Mouse (Mus musculus) spleen, adult 2 months (tissue): Measurements from ENCODE around the gene Lrguk. TPM values are rescaled to one million over a fixed set of nuclear protein-coding genes. Genes with fewer than 3 reads are reported as not detected.
A peak's percentile ranks its signal among the peaks of the same experiment; 100 is the strongest.

Experiments
- DNase-seq, 2 experiments: peaks; one replicate each; pipeline versions ENCODE4 v3.0.0 to v3.0.0-alpha.2; 2012 to 2021; ENCODE audit warnings: low spot score in 2 of 2, low read depth in 1 of 2
- H3K27ac ChIP-seq: fragments of 200-500 bp; 2 replicates; pipeline ENCODE4 v1.5.1; 2012; ENCODE audit warnings: low read length, inconsistent platforms; ENCODE audit not compliant: insufficient read depth
- H3K27me3 ChIP-seq: fragments of 200-500 bp; 2 replicates; pipeline ENCODE4 v1.6.1; 2012; ENCODE audit warnings: mild to moderate bottlenecking, moderate library complexity, low read length, inconsistent platforms; ENCODE audit not compliant: control insufficient read depth, insufficient read depth
- H3K36me3 ChIP-seq: fragments of 200-500 bp; 2 replicates; pipeline ENCODE4 v1.6.1; 2012; ENCODE audit warnings: mild to moderate bottlenecking, low read length, inconsistent platforms; ENCODE audit not compliant: control insufficient read depth, insufficient read depth
- H3K4me1 ChIP-seq: fragments of 200-500 bp; 2 replicates; pipeline ENCODE4 v1.6.1; 2011; ENCODE audit warnings: inconsistent platforms; ENCODE audit not compliant: control insufficient read depth, insufficient read depth, insufficient read length
- H3K4me3 ChIP-seq: fragments of 200-500 bp; 2 replicates; pipeline ENCODE4 v1.5.1; 2011; ENCODE audit warnings: mild to moderate bottlenecking, inconsistent platforms; ENCODE audit not compliant: insufficient read depth, insufficient read length; ENCODE audit errors: extremely low read depth
- CTCF ChIP-seq: fragments of 200-500 bp; IDR thresholded peaks from 2 replicates; pipeline ENCODE4 v1.5.1; 2011; ENCODE audit warnings: mild to moderate bottlenecking, inconsistent platforms; ENCODE audit not compliant: insufficient read depth, insufficient read length, insufficient replicate concordance; ENCODE audit errors: extremely low read depth
- POLR2A ChIP-seq: fragments of 200-500 bp; IDR thresholded peaks from 2 replicates; pipeline ENCODE4 v1.6.1; 2011; ENCODE audit warnings: low read depth, low read length, inconsistent platforms
- WGBS: fragments of 180-500 bp; shearing (Covaris S2); methylation state at CpG from one replicate; pipeline ENCODE4 v1.1.7; 2018; 5-methylcytosine and 5-hydroxymethylcytosine counted together
- polyA plus RNA-seq: library from polyadenylated mRNA; depleted of rRNA; stranded (reverse); fragments of >200 nt; gene quantifications from 2 replicates; pipeline ENCODE4 v1.2.3, GENCODE M21; 2012

The Lrguk gene
- polyA plus RNA-seq, 1 experiment, result 0.01 TPM

- 90% methylated on average over 12 of the region's 12 CpGs for WGBS
- TF ChIP-seq CTCF (no peak), POLR2A (no peak)
- Histone ChIP-seq H3K27me3 (no peaks in the 10 kb centered on the region), H3K36me3 (peaks cover 6% of the 10 kb centered on the region; the same call in 1 of the 2 replicates), H3K27ac (no peak overlapping the region), H3K4me3 (no peak overlapping the region), H3K4me1 (peaks cover 5% of the 10 kb centered on the region)
- DNase-seq, result no peak
These were observed 144.0 kb downstream of the Lrguk start for GRCm38 (mm10) chr6:34173251-34173650.

GRCm38 (mm10) chr6:34174715-34175114 is 145.5 kb downstream of the Lrguk start:
- Histone ChIP-seq H3K27ac (no peak overlapping the region), H3K4me1 (peaks cover 5% of the 10 kb centered on the region), H3K27me3 (no peaks in the 10 kb centered on the region), H3K36me3 (no peaks in the 10 kb centered on the region), H3K4me3 (no peak overlapping the region)
- DNase-seq, result no peak
- TF ChIP-seq CTCF (no peak), POLR2A (no peak)
- WGBS, result 30% methylated on average over 8 of the region's 8 CpGs

- H3K4me3 ChIP-seq, result peak overlapping the region; percentile 77
- H3K36me3 ChIP-seq, result no peaks in the 10 kb centered on the region
- DNase-seq, result peak in 1 of 2 experiments; percentile 9
- H3K27ac ChIP-seq, result peak overlapping the region; percentile 64
- no peaks in the 10 kb centered on the region for H3K27me3 ChIP-seq
- WGBS, result 2% methylated on average over 29 of the region's 29 CpGs
- no peak for TF ChIP-seq POLR2A
- TF ChIP-seq CTCF, result no peak
- H3K4me1 ChIP-seq, result peaks cover 5% of the 10 kb centered on the region
These were observed 147.0 kb downstream of the Lrguk start for GRCm38 (mm10) chr6:34176111-34176863.

- H3K4me3 ChIP-seq, result peak within 1 kb of the TSS; percentile 77
- WGBS, result under 1% methylated on average over 29 of the region's 29 CpGs
- H3K27ac ChIP-seq, result peak within 1 kb of the TSS; percentile 64
- H3K4me1 ChIP-seq, result peaks cover 5% of the 10 kb centered on the region
- DNase-seq, result peak; percentile 90 to 95
- H3K27me3 ChIP-seq, result no peaks in the 10 kb centered on the region
- no peak for TF ChIP-seq CTCF
- peak; percentile 48 for TF ChIP-seq POLR2A
- no peaks in the 10 kb centered on the region for H3K36me3 ChIP-seq
These were observed 147.6 kb downstream of the Lrguk start, which contains the start of gene Slc35b4 for GRCm38 (mm10) chr6:34176864-34177247. Slc35b4 (minus strand) TSS chr6:34177111.

- 88% methylated on average over 3 of the region's 3 CpGs for WGBS
- Histone ChIP-seq H3K4me3 (no peak overlapping the region), H3K36me3 (no peaks in the 10 kb centered on the region), H3K4me1 (peaks cover 5% of the 10 kb centered on the region), H3K27me3 (no peaks in the 10 kb centered on the region), H3K27ac (no peak overlapping the region)
- DNase-seq, result no peak
- TF ChIP-seq POLR2A, result no peak
- TF ChIP-seq CTCF, result no peak
These were observed 149.8 kb downstream of the Lrguk start for GRCm38 (mm10) chr6:34179007-34179406.

GRCm38 (mm10) chr6:34179911-34180310 is 150.7 kb downstream of the Lrguk start:
- Histone ChIP-seq H3K36me3 (no peaks in the 10 kb centered on the region), H3K4me3 (no peak overlapping the region), H3K27me3 (no peaks in the 10 kb centered on the region), H3K27ac (no peak overlapping the region), H3K4me1 (peaks cover 5% of the 10 kb centered on the region)
- TF ChIP-seq POLR2A (no peak), CTCF (no peak)
- DNase-seq, result no peak
- 94% methylated on average over 4 of the region's 4 CpGs for WGBS

- no peak for DNase-seq
These were observed 152.7 kb downstream of the Lrguk start for GRCm38 (mm10) chr6:34181961-34182360.

More at GRCm38 (mm10) chr6:34181961-34182360, 152.7 kb downstream of the Lrguk start:
- no peaks in the 10 kb centered on the region for H3K36me3 ChIP-seq
- no peak overlapping the region for H3K27ac ChIP-seq
- H3K4me1 ChIP-seq, result no peaks in the 10 kb centered on the region
- WGBS, result 70% methylated on average over 3 of the region's 3 CpGs
- no peaks in the 10 kb centered on the region for H3K27me3 ChIP-seq
- no peak overlapping the region for H3K4me3 ChIP-seq
- no peak for TF ChIP-seq CTCF
- TF ChIP-seq POLR2A, result no peak
